Mouse (Mus musculus): ENCODE data around the gene Amhr2.
A peak's percentile ranks its signal among the peaks of the same experiment; 100 is the strongest.

Amhr2 gene

DNA sequence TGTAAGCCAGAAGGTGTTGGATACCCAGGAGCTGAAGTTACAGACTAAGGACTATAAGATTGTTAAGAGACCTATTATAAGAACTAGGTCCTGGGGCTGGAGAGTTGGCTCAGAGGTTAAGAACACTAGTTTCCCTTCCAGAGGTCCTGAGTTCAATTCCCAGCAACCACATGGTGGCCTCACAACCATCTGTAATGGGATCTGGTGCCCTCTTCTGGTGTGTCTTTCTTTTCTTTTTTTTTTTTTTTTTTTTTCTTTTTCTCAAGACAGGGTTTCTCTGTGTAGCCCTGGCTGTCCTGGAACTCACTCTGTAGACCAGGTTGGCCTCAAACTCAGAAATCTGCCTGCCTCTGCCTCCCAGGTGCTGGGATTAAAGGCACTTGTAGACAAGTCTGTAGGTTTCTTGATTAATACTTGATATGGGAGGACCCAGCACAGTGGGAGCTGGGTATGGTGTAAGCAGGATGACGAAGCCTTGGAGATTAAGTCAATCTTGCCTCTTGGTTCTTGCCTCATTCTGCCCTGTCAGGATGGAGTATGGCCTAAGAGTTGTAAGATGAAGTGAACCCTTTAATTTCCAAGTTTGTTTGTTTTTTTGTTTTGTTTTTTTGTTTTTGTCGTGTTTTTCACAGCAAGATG, 21.4 kb upstream of the Amhr2 start:
- no peak for DNase-seq (ENCODE audit: low spot score)

GRCm38 (mm10) chr15:102424657-102425056, 20.5 kb upstream of the Amhr2 start:
- no peak for DNase-seq (ENCODE audit: low spot score)

GRCm38 (mm10) chr15:102426963-102427362, 18.2 kb upstream of the Amhr2 start:
- no peak for DNase-seq (ENCODE audit: low spot score)

DNA sequence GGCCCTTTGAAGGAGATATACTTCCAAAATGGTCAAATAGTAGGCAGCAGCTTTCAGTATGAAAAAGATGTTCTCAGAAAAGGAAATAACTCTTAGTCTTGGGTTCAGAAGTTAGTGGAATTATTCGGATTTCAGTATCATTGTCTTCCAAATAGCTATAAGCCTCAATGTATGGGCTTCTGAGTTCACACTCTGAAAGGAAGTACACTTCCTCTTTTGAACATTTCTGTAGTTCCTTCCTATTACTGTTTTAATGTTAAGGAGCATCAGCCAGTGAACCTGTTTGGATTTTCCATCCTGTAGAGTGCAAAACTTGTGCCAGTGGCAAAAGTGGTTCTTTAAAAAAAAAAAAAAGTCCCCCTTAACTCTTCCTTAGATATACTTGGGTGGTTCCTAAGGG, 13.1 kb upstream of the Amhr2 start:
- no peak for DNase-seq (ENCODE audit: low spot score)

- no peak for DNase-seq (ENCODE audit: low spot score)
These were observed 12.0 kb upstream of the Amhr2 start for GRCm38 (mm10) chr15:102433173-102433572.

GRCm38 (mm10) chr15:102442490-102442889, 2.7 kb upstream of the Amhr2 start:
- DNase-seq (ENCODE audit: low spot score): peak; percentile 64

DNA sequence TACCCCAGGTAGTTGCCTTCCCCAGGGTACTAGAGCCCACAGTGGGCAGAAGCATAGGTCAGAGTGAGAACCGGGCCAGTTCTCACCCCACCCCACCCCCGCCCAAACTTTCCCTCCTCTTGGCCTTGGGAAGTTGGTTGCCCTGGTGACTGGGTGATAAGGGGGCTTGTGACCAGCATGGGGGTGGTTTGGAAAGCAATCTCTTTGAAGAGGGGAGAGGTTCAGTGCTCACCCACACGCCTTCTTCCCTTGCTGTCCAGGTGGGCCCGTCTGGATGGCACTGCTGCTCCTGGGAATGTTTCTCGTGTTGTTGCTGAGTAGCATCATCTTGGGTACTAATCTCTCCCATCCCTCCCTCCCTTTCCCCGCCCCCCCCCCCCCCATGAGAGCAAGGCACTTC, 1.3 kb downstream of the Amhr2 start:
- peak; percentile 63 for DNase-seq (ENCODE audit: low spot score)

GRCm38 (mm10) chr15:102449366-102449765, 4.2 kb downstream of the Amhr2 start:
- DNase-seq (ENCODE audit: low spot score): peak; percentile 78

DNA sequence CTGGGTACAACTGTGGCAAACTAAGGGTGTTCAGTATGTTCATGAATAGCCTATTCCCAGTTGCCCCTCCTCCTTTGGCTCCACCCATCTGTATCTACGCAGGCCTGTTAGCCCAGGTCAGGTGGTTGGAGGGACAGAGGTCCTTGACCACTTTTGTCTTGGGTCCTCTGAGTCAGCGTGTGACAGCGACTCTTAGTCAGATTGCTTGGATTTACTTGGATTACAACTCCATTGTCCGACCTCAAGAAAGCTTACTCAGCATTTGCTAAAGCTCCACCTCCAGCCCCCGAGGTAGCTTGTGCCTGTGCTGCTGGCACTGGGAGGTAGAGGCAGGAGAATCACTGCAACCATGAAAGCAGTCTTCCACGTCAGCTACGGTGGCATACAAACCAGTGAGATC, 5.8 kb downstream of the Amhr2 start:
- no peak for DNase-seq (ENCODE audit: low spot score)

DNA sequence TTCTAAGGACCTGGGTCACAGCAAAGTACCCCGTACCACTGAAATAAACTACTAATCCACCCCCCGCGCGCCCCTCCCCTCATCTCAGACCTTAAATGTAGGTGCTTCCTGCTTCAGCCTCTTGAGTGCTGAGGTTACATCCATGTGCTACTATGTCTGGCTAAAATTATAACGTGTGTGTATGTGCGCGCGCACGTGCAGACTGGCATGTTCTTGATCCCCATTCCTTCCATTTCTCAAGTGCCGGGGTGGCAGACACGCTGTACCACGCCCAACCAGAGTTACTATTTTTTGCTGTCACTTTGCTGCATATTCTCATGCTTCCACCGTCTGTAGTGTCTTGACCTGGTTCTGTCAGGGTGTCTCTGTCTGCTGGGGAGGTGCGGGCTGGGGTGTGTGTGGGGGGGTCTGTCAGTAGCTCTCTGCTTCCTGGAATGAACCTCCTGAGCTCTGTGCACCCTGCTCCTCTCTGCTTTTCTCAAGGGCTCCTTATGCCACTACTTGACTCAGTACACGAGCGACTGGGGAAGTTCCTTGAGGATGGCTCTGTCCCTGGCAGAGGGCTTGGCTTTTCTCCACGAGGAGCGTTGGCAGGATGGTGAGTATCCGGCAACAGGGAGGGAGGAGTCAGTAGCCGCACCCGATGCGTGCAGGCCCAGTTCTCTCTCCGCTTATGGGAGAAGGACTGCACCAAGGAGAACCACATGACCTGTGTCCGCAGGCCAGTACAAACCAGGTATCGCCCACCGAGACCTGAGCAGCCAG, 6.7 kb downstream of the Amhr2 start:
- DNase-seq (ENCODE audit: low spot score): no peak

DNA sequence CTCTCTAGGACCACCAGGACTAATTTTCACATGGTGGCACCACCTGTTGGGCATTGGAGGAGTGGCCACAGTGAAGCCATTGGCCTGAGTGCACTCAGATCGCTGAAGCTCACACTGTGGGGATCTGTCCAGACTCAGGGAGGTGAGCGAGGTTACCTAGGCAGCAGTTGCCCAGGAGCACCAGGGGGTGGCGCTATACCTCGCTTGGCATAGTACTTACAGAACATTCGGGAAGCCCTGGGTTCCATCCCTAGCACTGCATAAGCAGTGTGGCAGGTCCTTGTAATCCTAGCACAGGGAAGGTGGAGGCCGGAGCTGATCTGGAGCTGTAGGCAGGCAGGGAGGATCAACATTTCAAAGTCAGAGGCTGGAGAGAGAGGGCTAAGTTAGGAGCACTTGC, 10.8 kb downstream of the Amhr2 start:
- peak; percentile 63 for DNase-seq (ENCODE audit: low spot score)

- no peak for DNase-seq (ENCODE audit: low spot score)
These were observed 13.0 kb downstream of the Amhr2 start for GRCm38 (mm10) chr15:102458050-102458736.

GRCm38 (mm10) chr15:102458904-102459317, 13.7 kb downstream of the Amhr2 start, which contains the start of gene Prr13:
Gene Prr13 (plus strand): TSS chr15:102459028.
- peak; percentile 84 for DNase-seq (ENCODE audit: low spot score)

- DNase-seq (ENCODE audit: low spot score): no peak
These were observed 14.2 kb downstream of the Amhr2 start for GRCm38 (mm10) chr15:102459381-102459780.

DNA sequence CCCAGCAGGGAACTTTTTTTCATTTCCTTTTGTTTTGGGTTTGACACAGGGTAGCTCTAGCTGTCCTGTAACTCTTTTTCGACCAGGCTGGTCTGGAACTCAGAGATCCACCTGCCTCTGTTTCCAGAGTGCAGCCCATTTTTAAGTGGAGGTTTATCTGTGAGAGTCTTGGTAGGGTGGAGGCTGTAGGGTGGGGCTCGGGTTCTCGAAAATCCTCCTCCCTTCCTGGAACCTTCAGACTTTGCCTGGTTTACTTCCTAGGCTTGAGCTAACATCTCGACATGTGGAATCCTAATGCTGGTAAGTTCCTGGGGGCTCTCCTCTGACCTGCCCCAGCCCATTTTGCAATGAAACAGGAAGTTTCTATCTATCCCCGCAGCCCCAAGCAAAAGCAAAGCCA, 14.7 kb downstream of the Amhr2 start:
- DNase-seq (ENCODE audit: low spot score): no peak

DNA sequence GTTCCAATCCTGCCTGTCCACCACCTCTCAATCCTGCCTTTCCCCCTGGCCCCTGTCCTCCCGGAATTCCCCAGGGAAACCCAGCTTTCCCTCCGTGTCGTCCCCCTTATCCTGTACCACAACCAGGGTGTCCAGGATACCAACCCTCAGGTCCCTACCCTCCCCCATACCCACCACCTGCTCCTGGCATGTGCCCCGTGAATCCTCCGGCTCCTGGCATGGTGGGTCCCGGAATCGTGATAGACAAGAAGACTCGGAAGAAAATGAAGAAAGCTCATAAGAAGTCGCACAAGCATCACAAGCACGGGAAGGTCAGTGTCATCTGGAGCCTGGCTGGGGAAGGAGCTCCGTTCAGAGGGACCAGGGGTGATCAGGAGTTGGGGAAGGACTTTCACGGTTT, 15.2 kb downstream of the Amhr2 start:
- no peak for DNase-seq (ENCODE audit: low spot score)

DNA sequence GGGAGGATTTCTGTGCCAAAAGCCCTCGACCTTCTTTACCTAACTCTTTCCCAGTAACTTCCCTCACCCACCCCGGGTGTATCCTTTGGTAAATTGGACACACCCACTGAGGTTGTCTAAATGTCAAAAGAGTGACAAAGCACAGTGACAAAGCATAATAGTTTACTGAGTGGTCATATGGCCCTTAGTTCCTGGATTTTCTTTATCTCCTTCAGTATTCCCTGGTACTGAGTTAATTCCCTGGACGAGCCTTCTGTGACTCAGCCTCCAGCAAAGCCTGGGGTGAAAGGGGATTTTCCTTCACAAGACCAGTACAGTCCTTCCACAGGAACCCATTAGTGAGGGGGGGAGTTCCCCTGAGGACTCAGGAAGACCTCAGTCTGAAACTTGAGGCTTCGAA, 15.8 kb downstream of the Amhr2 start:
- DNase-seq (ENCODE audit: low spot score): no peak

- DNase-seq (ENCODE audit: low spot score): no peak
These were observed 16.4 kb downstream of the Amhr2 start for GRCm38 (mm10) chr15:102461430-102462075.

GRCm38 (mm10) chr15:102463666-102464065, 18.5 kb downstream of the Amhr2 start:
- DNase-seq (ENCODE audit: low spot score): no peak

GRCm38 (mm10) chr15:102468675-102469370, 23.7 kb downstream of the Amhr2 start:
- no peak for DNase-seq (ENCODE audit: low spot score)

DNA sequence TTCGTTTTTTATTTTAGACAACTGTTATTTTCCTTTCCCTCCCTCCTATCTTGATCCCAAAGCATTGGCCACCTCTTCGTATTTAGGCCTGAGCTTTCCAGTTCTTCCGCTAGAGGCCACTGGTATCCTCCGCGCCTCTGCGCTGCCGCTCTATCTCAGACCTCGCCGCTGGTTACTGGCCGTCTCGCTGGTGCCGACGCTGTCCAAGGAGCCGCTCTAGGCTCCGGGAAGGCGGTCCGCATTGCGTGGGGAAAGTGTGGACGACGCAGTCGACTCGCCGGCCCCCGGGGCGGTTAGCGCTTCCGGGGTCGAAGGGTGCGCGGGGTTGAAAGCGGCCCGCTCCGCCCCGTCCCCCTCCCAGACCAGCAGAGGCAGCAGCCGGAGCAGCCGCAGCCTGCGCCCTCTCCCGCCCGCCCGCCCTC, 25.0 kb downstream of the Amhr2 start, which contains the start of gene Pcbp2:
Pcbp2 (plus strand) TSS at position 357 of the 422 bp plus-strand sequence.
- peak; percentile 98 for DNase-seq (ENCODE audit: low spot score)

Data from testis, postnatal 14 days (tissue).